Mouse (Mus musculus): ENCODE measurements around the gene Eid3.

The Eid3 gene

DNA sequence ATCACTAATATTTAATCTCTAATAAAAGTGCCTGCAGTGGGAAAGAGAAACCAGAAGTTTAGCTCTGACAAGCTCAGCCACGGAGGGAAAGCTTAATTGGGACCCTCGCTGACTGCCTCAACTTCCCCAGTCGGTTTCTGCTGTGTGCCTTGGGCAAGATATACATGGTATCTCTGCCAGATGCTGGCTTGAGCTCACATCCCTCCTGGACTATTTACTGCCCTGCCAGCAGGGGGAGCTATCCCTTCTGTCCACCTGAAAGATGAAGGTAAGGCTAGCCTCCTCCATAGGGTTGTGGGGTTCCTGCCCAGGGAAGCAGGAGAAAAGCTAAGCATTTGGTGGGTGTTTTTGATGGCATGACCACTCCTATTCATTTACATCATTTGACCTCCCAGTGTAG is 43.8 kb downstream of the Eid3 start:
- peak; percentile 63 for DNase-seq (ENCODE audit: low read depth)

DNA sequence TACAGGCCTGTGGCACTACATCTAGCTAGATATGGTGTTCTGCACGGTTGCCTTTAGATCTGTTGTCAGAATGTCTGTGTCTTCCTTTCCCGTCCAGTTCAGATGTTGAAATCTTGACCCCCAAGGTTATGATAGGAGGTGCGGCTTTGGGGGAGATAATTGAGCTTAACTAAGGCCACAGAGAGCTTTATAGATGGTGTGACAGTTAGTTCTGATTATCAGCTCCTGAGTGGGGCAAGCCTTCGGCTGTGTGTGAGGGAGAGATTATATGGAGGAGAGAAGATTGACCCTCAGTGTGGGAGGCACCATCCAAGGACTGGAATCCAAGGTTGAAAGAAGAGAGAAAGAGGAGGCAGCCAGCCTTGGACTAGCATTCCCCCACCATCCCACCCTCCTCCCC is 46.8 kb downstream of the Eid3 start:
- no peak for DNase-seq (ENCODE audit: low read depth)

DNA sequence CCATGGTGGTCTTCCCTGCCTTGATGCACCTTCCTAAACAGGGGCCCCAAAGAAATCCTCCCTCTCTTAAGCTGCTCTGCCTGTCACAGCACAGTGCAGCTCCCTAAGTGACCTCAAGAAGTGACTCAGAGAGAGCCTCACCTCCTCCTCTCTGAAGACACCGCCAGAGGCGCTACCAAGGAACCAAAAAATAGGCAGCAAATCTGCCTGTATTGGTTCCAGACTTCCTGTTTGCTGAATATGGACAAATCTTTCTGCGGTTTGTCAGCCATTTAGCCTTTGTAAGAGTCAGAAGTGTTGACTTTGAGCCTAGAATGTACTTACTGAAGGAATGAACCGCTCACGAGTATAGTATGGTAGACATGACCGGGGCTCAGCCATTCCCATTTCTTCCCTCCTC is 47.3 kb downstream of the Eid3 start:
- no peak for DNase-seq (ENCODE audit: low read depth)

Data from naive thymus-derived CD4-positive, alpha-beta T cell, adult 2 months (primary cell).